ENCODE assay signal across 25 mouse cellular contexts in genomic region chr3:101881721-101882120, GRCm38 (mm10). TPM values are rescaled to one million over a fixed set of nuclear protein-coding genes. Genes with fewer than 3 reads are reported as not detected.
A peak's percentile ranks its signal among the peaks of the same experiment; 100 is the strongest.
DNase-seq lines count a peak whose midpoint lies in the region; ATAC-seq and TF ChIP-seq lines count a peak whose summit lies in the region.
"Had no signal": no experiment of that assay in that cellular context is flagged by ENCODE, and none has a peak within 500 bp of the region (broad histone marks: within the 10 kb centered on the region; RNA-seq: fewer than 3 reads in every experiment).

No protein-coding gene starts in this region.

- peaks cover 2% of the 10 kb centered on the region for H3K4me1 ChIP-seq in liver, adult 2 months (ENCODE audit: control insufficient read depth, insufficient read depth, low read length)
- no peaks in the 10 kb centered on the region for H3K4me1 ChIP-seq in liver, embryonic 11.5 days (replicated peaks; ENCODE audit: control insufficient read depth, insufficient read depth, low read length)

- 21% methylated on average over 9 of the region's 9 CpGs for WGBS in liver, adult 2 months
- 54% methylated on average over 9 of the region's 9 CpGs for WGBS in liver, embryonic 11.5 days

- H3K4me3 ChIP-seq in liver, adult 2 months (ENCODE audit: insufficient read depth, low read depth, low read length), result no peak overlapping the region
- no peak overlapping the region for H3K4me3 ChIP-seq in liver, embryonic 11.5 days (ENCODE audit: low read depth, low read length)
- H3K4me3 ChIP-seq: forebrain, embryonic 10.5 days; forebrain, embryonic 13.5 days; gastrocnemius, adult 2 months; hindbrain, embryonic 10.5 days; hindbrain, embryonic 13.5 days had no signal

- no peak for TF ChIP-seq CTCF in liver, adult 2 months (IDR thresholded peaks at IDR 0.05; ENCODE audit: low read depth, low read length)

- TF ChIP-seq POLR2A in liver, adult 2 months (IDR thresholded peaks at IDR 0.05; ENCODE audit: extremely low read depth, insufficient read depth, low read length), result no peak

- no peaks in the 10 kb centered on the region for H3K79me2 ChIP-seq in liver, adult 2 months (ENCODE audit: control insufficient read depth, insufficient read depth, low read length)

- DNase-seq in liver, adult 2 months (ENCODE audit: extremely low read depth, low read depth, low spot score), result peak; percentile 54
- DNase-seq in liver, embryonic 11.5 days (ENCODE audit: low spot score), result no peak
- peak; percentile 29 for DNase-seq in Muller cell, postnatal 12 days (ENCODE audit: inconsistent ontology term)
- DNase-seq in brain, adult 2 months (ENCODE audit: low read depth, low spot score), result peak; percentile 28
- peak; percentile 91 for DNase-seq in retina, postnatal 1 day
- DNase-seq in left cerebral cortex, postnatal 25 days (ENCODE audit: low spot score in 2 of 2), result no peak
- DNase-seq in kidney, postnatal 14 days, result no peak
- DNase-seq: adrenal gland, adult 8-10 months; adrenal gland, postnatal 25 days; cerebellum, adult 18-20 months; cerebellum, adult 9-10 months; cerebellum, postnatal 14 days; gastrocnemius, adult 2 months; gastrocnemius, postnatal 14 days; heart, adult 18-20 months had no signal

- no peaks in the 10 kb centered on the region for H3K27me3 ChIP-seq in liver, adult 2 months (ENCODE audit: control insufficient read depth, insufficient read depth, low read length)
- no peaks in the 10 kb centered on the region for H3K27me3 ChIP-seq in liver, embryonic 11.5 days (replicated peaks; ENCODE audit: control insufficient read depth, insufficient read depth, low read length)
- H3K27me3 ChIP-seq: forebrain, embryonic 13.5 days; hindbrain, embryonic 13.5 days had no signal

- no peak overlapping the region for H3K9ac ChIP-seq in liver, adult 2 months (ENCODE audit: low read depth, low read length)
- H3K9ac ChIP-seq in liver, embryonic 11.5 days (ENCODE audit: low read depth, low read length), result no peak overlapping the region
- H3K9ac ChIP-seq: forebrain, embryonic 13.5 days; hindbrain, embryonic 13.5 days had no signal

- intact Hi-C loops in left cerebral cortex, postnatal 25 days (cut with DNase I), result loop anchor here (10.0 kb wide), 1 partner anchor 363 kb away; no protein-coding TSS in a partner anchor

- peaks cover 11% of the 10 kb centered on the region for H3K36me3 ChIP-seq in liver, adult 2 months (ENCODE audit: control insufficient read depth, insufficient read depth, low read length)
- H3K36me3 ChIP-seq in liver, embryonic 11.5 days (ENCODE audit: control insufficient read depth, insufficient read depth, low read length), result no peaks in the 10 kb centered on the region
- H3K36me3 ChIP-seq: forebrain, embryonic 10.5 days had no signal

- ATAC-seq in liver, embryonic 11.5 days (replicated peaks; ENCODE audit: low FRiP score), result no peak
- ATAC-seq: activated CD4-positive, CD25-positive, alpha-beta regulatory T cell, adult 4 months; CD4-positive, CD25-positive, alpha-beta regulatory T cell, adult 4 months; forebrain, embryonic 13.5 days; forebrain, embryonic 16.5 days; hindbrain, embryonic 16.5 days had no signal

- no peaks in the 10 kb centered on the region for H3K9me3 ChIP-seq in liver, embryonic 11.5 days (ENCODE audit: control insufficient read depth, low read length)
- H3K9me3 ChIP-seq: forebrain, embryonic 10.5 days; forebrain, embryonic 13.5 days; hindbrain, embryonic 10.5 days; hindbrain, embryonic 13.5 days had no signal

- H3K4me2 ChIP-seq in liver, embryonic 11.5 days, result no peak overlapping the region
- H3K4me2 ChIP-seq: forebrain, embryonic 13.5 days; heart, embryonic 11.5 days; hindbrain, embryonic 13.5 days had no signal

- H3K27ac ChIP-seq in liver, adult 2 months (replicated peaks; ENCODE audit: insufficient read depth, low read depth, low read length), result no peak overlapping the region
- H3K27ac ChIP-seq in liver, embryonic 11.5 days (ENCODE audit: low read depth, low read length), result no peak overlapping the region
- H3K27ac ChIP-seq: forebrain, embryonic 10.5 days; forebrain, embryonic 13.5 days; gastrocnemius, adult 2 months; hindbrain, embryonic 10.5 days; hindbrain, embryonic 13.5 days had no signal

RNA-seq across cellular contexts. Expression of gene Mab21l3, which starts 33.0 kb away (rescaled TPM):
- under 0.01 and 0.09 TPM in 2 replicates for total RNA-seq in liver, adult 2 months (2014; rRNA removed)
- polyA plus RNA-seq in liver, adult 2 months (2012; rRNA removed), result 0.07 TPM in 1 of 2 replicates, not detected in the other
- 0.11 and 0.14 TPM in 2 replicates for polyA plus RNA-seq in liver, embryonic 11.5 days (2014; fragmentation: Nextera tagmentation; extraction: Ambion mirVana)
- under 1 TPM; 0.44 to 0.50 TPM for total RNA-seq in left cerebral cortex, postnatal 25 days (2021)
- total RNA-seq: gastrocnemius, adult 2 months; gastrocnemius, postnatal 14 days; MEL had no signal
- polyA plus RNA-seq: activated CD4-positive, CD25-positive, alpha-beta regulatory T cell, adult 4 months; CD4-positive, CD25-positive, alpha-beta regulatory T cell, adult 4 months had no signal

RNA-seq across cellular contexts. Expression of gene Slc22a15, which starts 42.5 kb away (rescaled TPM):
- total RNA-seq in liver, adult 2 months (2014; rRNA removed), result 3.5 and 3.8 TPM in 2 replicates
- 5.8 and 10.5 TPM in 2 replicates for polyA plus RNA-seq in liver, adult 2 months (2012; rRNA removed)
- polyA plus RNA-seq in liver, embryonic 11.5 days (2014; fragmentation: Nextera tagmentation; extraction: Ambion mirVana), result 1.8 and 1.9 TPM in 2 replicates
- 1 to 10 TPM; 7.3 to 9.2 TPM for total RNA-seq in left cerebral cortex, postnatal 25 days (2021)

Comparison
In these comparisons a context has a peak if more than half of its experiments do, and no peak if none do; other contexts are left out.
1. DNase-seq: peak in liver, adult 2 months (single experiment), Muller cell, postnatal 12 days (single experiment), brain, adult 2 months (single experiment) and retina, postnatal 1 day (single experiment); none in liver, embryonic 11.5 days (single experiment), left cerebral cortex, postnatal 25 days (0 of 2) and kidney, postnatal 14 days (single experiment).